Mouse (Mus musculus): ENCODE measurements around the gene 2900026A02Rik. TPM values are rescaled to one million over a fixed set of nuclear protein-coding genes. Genes with fewer than 3 reads are reported as not detected.

Gene 2900026A02Rik
- total and polyA plus RNA-seq, 3 experiments: not detected

DNA sequence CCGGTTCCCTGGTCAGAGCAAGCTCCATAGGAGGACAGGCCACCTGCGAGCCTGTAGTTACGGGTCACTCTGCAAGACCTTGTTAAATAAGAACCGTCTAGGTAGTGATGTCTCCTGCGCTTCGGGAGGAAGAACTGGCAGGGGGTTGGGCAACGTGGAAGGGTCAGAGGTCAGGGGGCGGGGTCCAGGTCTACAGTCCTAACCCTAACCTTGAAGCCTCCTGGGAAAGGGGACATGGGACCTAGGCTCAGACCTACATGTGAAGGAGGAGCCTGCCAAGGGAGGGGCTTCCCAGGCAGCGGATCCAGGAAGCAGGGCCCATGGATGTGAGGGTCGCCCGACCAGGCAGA, 11.7 kb downstream of the 2900026A02Rik start:
- no peaks in the 10 kb centered on the region for H3K79me2 ChIP-seq (ENCODE audit: control insufficient read depth, insufficient read depth, low read length, poor library complexity)
- no peaks in the 10 kb centered on the region for H3K27me3 ChIP-seq (ENCODE audit: control insufficient read depth in 1 of 2, insufficient read depth in 2 of 2, low read length in 2 of 2)
- no peak for DNase-seq (ENCODE audit: low read depth, low spot score)
- H3K9me3 ChIP-seq (replicated peaks; ENCODE audit: insufficient read depth, low read length): no peaks in the 10 kb centered on the region
- H3K4me3 ChIP-seq (ENCODE audit: control insufficient read depth in 1 of 2, insufficient read depth in 1 of 2, low read depth in 2 of 2, low read length in 2 of 2): no peak overlapping the region
- no peaks in the 10 kb centered on the region for H3K36me3 ChIP-seq (ENCODE audit: control insufficient read depth in 1 of 2, insufficient read depth in 2 of 2, low read length in 2 of 2)
- TF ChIP-seq CTCF (IDR thresholded peaks at IDR 0.05 in 2 of 3, conservative IDR thresholded peaks at IDR 0.05 in 1 of 3; ENCODE audit: control insufficient read depth in 1 of 3, insufficient read depth in 1 of 3, low read depth in 2 of 3, low read length in 3 of 3, poor library complexity in 1 of 3, severe bottlenecking in 1 of 3) (no peak), MEF2A (IDR thresholded peaks at IDR 0.05; ENCODE audit: extremely low read depth, insufficient replicate concordance, low read depth, low read length, poor library complexity, severe bottlenecking) (no peak), ETS1 (IDR thresholded peaks at IDR 0.05; ENCODE audit: low read depth, low read length) (no peak), ZMIZ1 (IDR thresholded peaks at IDR 0.05; ENCODE audit: low read depth, low read length) (no peak), RCOR1 (IDR thresholded peaks at IDR 0.05; ENCODE audit: low read depth, low read length) (no peak), TBP (IDR thresholded peaks at IDR 0.05; ENCODE audit: low read depth, low read length) (no peak), MYB (IDR thresholded peaks at IDR 0.05; ENCODE audit: low read depth, low read length) (no peak), E2F4 (IDR thresholded peaks at IDR 0.05; ENCODE audit: borderline replicate concordance, low read depth, low read length) (no peak)
- H3K4me1 ChIP-seq (ENCODE audit: control insufficient read depth in 1 of 2, insufficient read depth in 2 of 2, low read length in 2 of 2): no peaks in the 10 kb centered on the region
- H3K27ac ChIP-seq (ENCODE audit: control insufficient read depth, low read depth, low read length): no peak overlapping the region
- no peak overlapping the region for H3K9ac ChIP-seq (ENCODE audit: control insufficient read depth, low read depth, low read length, poor library complexity, severe bottlenecking)

DNA sequence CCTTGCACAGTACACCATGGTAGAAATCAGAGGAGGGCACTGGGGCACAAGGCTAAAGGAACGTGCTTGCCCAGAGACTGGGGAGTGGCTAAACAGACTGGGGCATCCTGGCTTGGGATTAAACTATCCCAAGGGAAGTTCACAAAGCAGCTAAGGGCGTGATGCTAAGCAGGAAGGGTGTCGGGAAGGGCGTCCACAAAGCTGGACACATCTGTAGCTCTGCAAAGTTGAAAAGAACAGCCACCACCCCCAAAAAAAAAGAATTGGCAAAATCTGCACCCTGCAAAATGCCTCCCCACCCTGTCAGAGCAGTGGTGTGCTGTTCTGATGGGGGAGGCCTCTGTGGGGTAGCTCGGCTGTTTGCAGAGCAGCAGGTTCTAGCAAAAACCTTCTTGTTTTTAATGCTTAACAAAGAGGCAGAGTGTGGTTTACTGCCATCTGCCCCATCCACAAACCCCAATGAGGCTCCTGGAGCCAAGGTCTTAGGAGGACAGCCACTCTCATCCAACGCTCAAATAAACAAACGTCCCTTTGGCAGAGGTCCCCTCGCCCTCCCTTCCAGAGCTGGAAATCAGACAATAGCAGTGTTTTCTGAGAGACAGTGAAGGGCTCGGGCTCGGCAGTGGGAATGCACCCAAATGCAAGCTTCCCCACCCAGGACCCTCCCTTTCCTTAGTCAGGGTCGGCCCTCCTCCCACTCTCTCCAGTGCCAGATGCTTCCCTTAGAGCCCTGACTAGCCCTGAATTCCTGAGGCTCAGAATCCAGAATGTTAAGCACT, 12.2 kb downstream of the 2900026A02Rik start:
- Histone ChIP-seq H3K9ac (ENCODE audit: control insufficient read depth, low read depth, low read length, poor library complexity, severe bottlenecking) (no peak overlapping the region), H3K4me1 (ENCODE audit: control insufficient read depth in 1 of 2, insufficient read depth in 2 of 2, low read length in 2 of 2) (no peaks in the 10 kb centered on the region), H3K9me3 (replicated peaks; ENCODE audit: insufficient read depth, low read length) (no peaks in the 10 kb centered on the region), H3K4me3 (ENCODE audit: control insufficient read depth in 1 of 2, insufficient read depth in 1 of 2, low read depth in 2 of 2, low read length in 2 of 2) (no peak overlapping the region), H3K36me3 (ENCODE audit: control insufficient read depth in 1 of 2, insufficient read depth in 2 of 2, low read length in 2 of 2) (no peaks in the 10 kb centered on the region), H3K79me2 (ENCODE audit: control insufficient read depth, insufficient read depth, low read length, poor library complexity) (no peaks in the 10 kb centered on the region), H3K27me3 (ENCODE audit: control insufficient read depth in 1 of 2, insufficient read depth in 2 of 2, low read length in 2 of 2) (no peaks in the 10 kb centered on the region), H3K27ac (ENCODE audit: control insufficient read depth, low read depth, low read length) (no peak overlapping the region)
- TF ChIP-seq TBP (IDR thresholded peaks at IDR 0.05; ENCODE audit: low read depth, low read length): no peak
- TF ChIP-seq MAX (IDR thresholded peaks at IDR 0.05; ENCODE audit: low read length): no peak
- TF ChIP-seq UBTF (IDR thresholded peaks at IDR 0.05; ENCODE audit: borderline replicate concordance, insufficient read depth, low read depth, low read length): no peak
- no peak for TF ChIP-seq SIN3A (IDR thresholded peaks at IDR 0.05; ENCODE audit: low read length)
- TF ChIP-seq MAFK (IDR thresholded peaks at IDR 0.05; ENCODE audit: borderline replicate concordance, low read depth, low read length): no peak
- no peak for TF ChIP-seq E2F4 (IDR thresholded peaks at IDR 0.05; ENCODE audit: borderline replicate concordance, low read depth, low read length)
- no peak for TF ChIP-seq ZNF384 (IDR thresholded peaks at IDR 0.05; ENCODE audit: low read depth, low read length)
- no peak for TF ChIP-seq NELFE (IDR thresholded peaks at IDR 0.05; ENCODE audit: low read depth, low read length)
- no peak for TF ChIP-seq ETS1 (IDR thresholded peaks at IDR 0.05; ENCODE audit: low read depth, low read length)
- TF ChIP-seq SMC3 (IDR thresholded peaks at IDR 0.05; ENCODE audit: low read depth, low read length): no peak
- no peak for TF ChIP-seq MEF2A (IDR thresholded peaks at IDR 0.05; ENCODE audit: extremely low read depth, insufficient replicate concordance, low read depth, low read length, poor library complexity, severe bottlenecking)
- TF ChIP-seq TAL1 (IDR thresholded peaks at IDR 0.05; ENCODE audit: low read length): no peak
- TF ChIP-seq CHD2 (IDR thresholded peaks at IDR 0.05; ENCODE audit: low read length): no peak
- TF ChIP-seq RCOR1 (IDR thresholded peaks at IDR 0.05; ENCODE audit: low read depth, low read length): no peak
- TF ChIP-seq ELF1 (IDR thresholded peaks at IDR 0.05; ENCODE audit: low read depth, low read length): no peak
- TF ChIP-seq KAT2A (conservative IDR thresholded peaks at IDR 0.05; ENCODE audit: low read depth, low read length): no peak
- DNase-seq (ENCODE audit: low read depth, low spot score): no peak
